Mouse (Mus musculus) liver, postnatal 0 days (tissue): ENCODE measurements around the gene Il4i1. TPM values are rescaled to one million over a fixed set of nuclear protein-coding genes. Genes with fewer than 3 reads are reported as not detected.

Source experiments
- ATAC-seq: fragments of 200-750 bp; cut with Nextera tagmentation; 2 replicates; pipeline ENCODE4 v1.8.0; 2017; ENCODE audit warnings: mild to moderate bottlenecking, moderate library complexity
- DNase-seq: peaks from one replicate; pipeline ENCODE4 v3.0.0-alpha.2; 2016
- H3K27ac ChIP-seq: fragments of 300-500 bp; sonication (generic); 2 replicates; pipeline ENCODE4 v1.5.1; 2014; ENCODE audit warnings: antibody characterized with exemption, moderate library complexity, mild to moderate bottlenecking, low read depth
- H3K27me3 ChIP-seq: fragments of 300-500 bp; sonication (generic); 2 replicates; pipeline ENCODE4 v1.6.1; 2014; ENCODE audit warnings: low read length, control low read depth, mixed read lengths; ENCODE audit not compliant: insufficient read depth
- H3K36me3 ChIP-seq: fragments of 300-500 bp; sonication (generic); replicated peaks from 2 replicates; pipeline ENCODE4 v1.6.1; 2014; ENCODE audit warnings: mild to moderate bottlenecking, control low read depth, low read length, moderate library complexity, mixed read lengths; ENCODE audit not compliant: insufficient read depth
- H3K4me1 ChIP-seq: fragments of 300-500 bp; sonication (generic); 2 replicates; pipeline ENCODE4 v1.6.1; 2014; ENCODE audit warnings: antibody characterized with exemption, mild to moderate bottlenecking, control low read depth; ENCODE audit not compliant: insufficient read depth
- H3K4me2 ChIP-seq: fragments of 300-500 bp; sonication (generic); 2 replicates; pipeline ENCODE4 v1.6.1; 2014; ENCODE audit warnings: low read depth, mild to moderate bottlenecking, low read length, moderate library complexity, mixed read lengths
- H3K4me3 ChIP-seq: fragments of 300-500 bp; sonication (generic); 2 replicates; pipeline ENCODE4 v1.5.1; 2014; ENCODE audit warnings: low read depth, low read length
- H3K9ac ChIP-seq: fragments of 300-500 bp; sonication (generic); replicated peaks from 2 replicates; pipeline ENCODE4 v1.6.1; 2014; ENCODE audit warnings: mild to moderate bottlenecking, moderate library complexity
- H3K9me3 ChIP-seq: fragments of 300-500 bp; sonication (generic); 2 replicates; pipeline ENCODE4 v1.6.1; 2016; ENCODE audit warnings: mild to moderate bottlenecking, control low read depth, low read length, mixed read lengths
- CTCF ChIP-seq: sonication (generic); IDR thresholded peaks from 2 replicates; pipeline ENCODE4 v1.5.1; 2016; ENCODE audit warnings: antibody characterized with exemption, low read depth
- EP300 ChIP-seq: IDR thresholded peaks from 2 replicates; pipeline ENCODE4 v1.6.1; 2016; ENCODE audit warnings: antibody characterized with exemption, low read depth, mild to moderate bottlenecking
- WGBS: fragments of 180-500 bp; shearing (Covaris S2); extraction: QIAGEN DNeasy Blood & Tissue Kit; methylation state at CpG from one replicate; pipeline ENCODE4 v1.1.7; 2014; ENCODE audit not compliant: insufficient replicate concordance; 5-methylcytosine and 5-hydroxymethylcytosine counted together
- polyA plus RNA-seq: library from polyadenylated mRNA; unstranded; fragments of >200 nt; fragmentation: Nextera tagmentation; extraction: Ambion mirVana; gene quantifications from 2 replicates; pipeline ENCODE4 v1.2.1, GENCODE M21; 2015

Il4i1 gene
- polyA plus RNA-seq, 1 experiment from 2014 or later = 1.0 TPM

- WGBS = 91% methylated on average over 1 of the region's 1 CpGs
- no peak for TF ChIP-seq EP300
- TF ChIP-seq CTCF = no peak
- H3K36me3 ChIP-seq = peaks cover 9% of the 10 kb centered on the region
- no peak overlapping the region for H3K4me3 ChIP-seq
- DNase-seq = no peak
- H3K4me2 ChIP-seq = no peak overlapping the region
- H3K9me3 ChIP-seq = no peaks in the 10 kb centered on the region
- H3K4me1 ChIP-seq = peaks cover 24% of the 10 kb centered on the region
- no peak overlapping the region for H3K27ac ChIP-seq
- no peak for ATAC-seq
- H3K9ac ChIP-seq = no peak overlapping the region
- 0 out of 2 replicates have a peak, but pooled peaks cover 9% of the 10 kb centered on the region for H3K27me3 ChIP-seq
These were observed 19.3 kb downstream of the Il4i1 start for GRCm38 (mm10) chr7:44835373-44836015.

GRCm38 (mm10) chr7:44836016-44836404 lies 19.8 kb downstream of the Il4i1 start:
- H3K9me3 ChIP-seq = no peaks in the 10 kb centered on the region
- peak overlapping the region; percentile 6; the same call in 1 of the 2 replicates for H3K4me2 ChIP-seq
- TF ChIP-seq EP300 (no peak), CTCF (no peak)
- H3K27ac ChIP-seq = no peak overlapping the region
- ATAC-seq (no peak), DNase-seq (no peak)
- H3K36me3 ChIP-seq = peaks cover 4% of the 10 kb centered on the region; the same call in 1 of the 2 replicates
- no peak overlapping the region for H3K9ac ChIP-seq
- 32% methylated on average over 3 of the region's 3 CpGs for WGBS
- no peak overlapping the region for H3K4me3 ChIP-seq
- H3K27me3 ChIP-seq = 0 out of 2 replicates have a peak, but pooled peaks cover 9% of the 10 kb centered on the region
- peaks cover 24% of the 10 kb centered on the region for H3K4me1 ChIP-seq

- TF ChIP-seq EP300 (no peak), CTCF (no peak)
- WGBS = 74% methylated on average over 9 of the region's 9 CpGs
- Histone ChIP-seq H3K36me3 (peaks cover 5% of the 10 kb centered on the region), H3K27ac (no peak overlapping the region), H3K27me3 (0 out of 2 replicates have a peak, but pooled peaks cover 9% of the 10 kb centered on the region), H3K9me3 (no peaks in the 10 kb centered on the region), H3K4me2 (peak overlapping the region; percentile 6; the same call in 1 of the 2 replicates), H3K4me1 (peaks cover 24% of the 10 kb centered on the region), H3K9ac (no peak overlapping the region), H3K4me3 (no peak overlapping the region)
- DNase-seq (no peak), ATAC-seq (no peak)
These were observed 20.4 kb downstream of the Il4i1 start for GRCm38 (mm10) chr7:44836423-44837053.

- Histone ChIP-seq H3K4me2 (no peak overlapping the region), H3K9ac (no peak overlapping the region), H3K9me3 (no peaks in the 10 kb centered on the region), H3K27me3 (0 out of 2 replicates have a peak, but pooled peaks cover 9% of the 10 kb centered on the region), H3K4me3 (no peak overlapping the region), H3K36me3 (peaks cover 14% of the 10 kb centered on the region), H3K27ac (no peak overlapping the region), H3K4me1 (peaks cover 24% of the 10 kb centered on the region)
- no peak for DNase-seq
- 82% methylated on average over 6 of the region's 6 CpGs for WGBS
- no peak for TF ChIP-seq EP300
- TF ChIP-seq CTCF = no peak
- ATAC-seq = no peak
These were observed 21.9 kb downstream of the Il4i1 start for GRCm38 (mm10) chr7:44838073-44838472.

- no peak for ATAC-seq
- H3K9ac ChIP-seq = peak overlapping the region; percentile 1; the same call in 1 of the 2 replicates
- H3K4me3 ChIP-seq = peak overlapping the region; percentile 29
- H3K27me3 ChIP-seq = 0 out of 2 replicates have a peak, but pooled peaks cover 9% of the 10 kb centered on the region
- H3K9me3 ChIP-seq = no peaks in the 10 kb centered on the region
- H3K4me2 ChIP-seq = peak overlapping the region; percentile 64
- peaks cover 23% of the 10 kb centered on the region for H3K36me3 ChIP-seq
- peaks cover 24% of the 10 kb centered on the region for H3K4me1 ChIP-seq
- H3K27ac ChIP-seq = no peak overlapping the region
- no peak for TF ChIP-seq EP300
- TF ChIP-seq CTCF = no peak
- 19% methylated on average over 11 of the region's 11 CpGs for WGBS
- no peak for DNase-seq
These were observed 22.9 kb downstream of the Il4i1 start for GRCm38 (mm10) chr7:44839171-44839490.

- Histone ChIP-seq H3K4me2 (peak overlapping the region; percentile 64), H3K4me1 (peaks cover 24% of the 10 kb centered on the region), H3K27ac (no peak overlapping the region), H3K27me3 (0 out of 2 replicates have a peak, but pooled peaks cover 9% of the 10 kb centered on the region), H3K9ac (peak overlapping the region; percentile 1; the same call in 1 of the 2 replicates), H3K4me3 (peak overlapping the region; percentile 29), H3K36me3 (peaks cover 28% of the 10 kb centered on the region), H3K9me3 (no peaks in the 10 kb centered on the region)
- ATAC-seq = peak; percentile 52
- TF ChIP-seq CTCF (no peak), EP300 (no peak)
- WGBS = 3% methylated on average over 56 of the region's 58 CpGs
- DNase-seq = peak; percentile 57
These were observed 23.5 kb downstream of the Il4i1 start for GRCm38 (mm10) chr7:44839491-44840191.
